Mouse (Mus musculus): ENCODE measurements around the gene Nudt3.

Nudt3 gene

DNA sequence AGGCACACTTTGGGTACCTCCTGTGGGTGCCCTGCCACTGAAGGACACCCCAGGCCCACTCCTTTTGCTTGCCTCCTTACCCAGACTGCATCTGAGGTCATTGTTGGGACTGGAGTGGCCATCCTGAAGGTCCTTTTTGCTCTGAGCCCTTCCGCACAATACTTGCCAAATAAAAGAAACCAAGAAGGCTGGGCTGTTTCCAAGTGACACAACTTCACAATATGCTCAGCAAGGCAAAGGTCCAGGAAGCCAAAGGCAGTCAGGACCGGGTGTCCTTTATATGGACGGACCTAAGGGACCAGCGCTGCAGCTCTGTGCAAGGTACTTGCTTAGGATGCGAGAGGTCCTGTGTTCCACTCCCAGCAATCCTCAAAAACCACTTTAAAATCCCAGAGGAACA, 55.1 kb downstream of the Nudt3 start:
- DNase-seq (ENCODE audit: low spot score in 2 of 2): no peak

DNA sequence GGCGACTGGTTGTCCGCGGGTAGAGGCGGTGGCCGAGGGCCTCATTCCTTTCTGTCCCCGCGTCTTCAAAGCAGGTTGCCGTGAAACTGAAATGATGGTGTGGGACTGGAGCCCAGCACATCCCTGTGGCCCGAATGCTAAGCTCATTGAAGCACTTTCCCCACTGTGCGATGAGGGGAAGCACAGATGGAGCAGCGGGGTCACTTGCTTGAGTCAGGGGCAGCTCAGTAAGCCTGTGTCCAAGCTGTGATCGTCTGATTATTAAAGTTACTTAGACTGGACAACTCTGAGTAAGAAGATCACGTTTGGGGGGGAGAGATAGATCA, 57.4 kb downstream of the Nudt3 start:
- DNase-seq (ENCODE audit: low spot score in 2 of 2): no peak

DNA sequence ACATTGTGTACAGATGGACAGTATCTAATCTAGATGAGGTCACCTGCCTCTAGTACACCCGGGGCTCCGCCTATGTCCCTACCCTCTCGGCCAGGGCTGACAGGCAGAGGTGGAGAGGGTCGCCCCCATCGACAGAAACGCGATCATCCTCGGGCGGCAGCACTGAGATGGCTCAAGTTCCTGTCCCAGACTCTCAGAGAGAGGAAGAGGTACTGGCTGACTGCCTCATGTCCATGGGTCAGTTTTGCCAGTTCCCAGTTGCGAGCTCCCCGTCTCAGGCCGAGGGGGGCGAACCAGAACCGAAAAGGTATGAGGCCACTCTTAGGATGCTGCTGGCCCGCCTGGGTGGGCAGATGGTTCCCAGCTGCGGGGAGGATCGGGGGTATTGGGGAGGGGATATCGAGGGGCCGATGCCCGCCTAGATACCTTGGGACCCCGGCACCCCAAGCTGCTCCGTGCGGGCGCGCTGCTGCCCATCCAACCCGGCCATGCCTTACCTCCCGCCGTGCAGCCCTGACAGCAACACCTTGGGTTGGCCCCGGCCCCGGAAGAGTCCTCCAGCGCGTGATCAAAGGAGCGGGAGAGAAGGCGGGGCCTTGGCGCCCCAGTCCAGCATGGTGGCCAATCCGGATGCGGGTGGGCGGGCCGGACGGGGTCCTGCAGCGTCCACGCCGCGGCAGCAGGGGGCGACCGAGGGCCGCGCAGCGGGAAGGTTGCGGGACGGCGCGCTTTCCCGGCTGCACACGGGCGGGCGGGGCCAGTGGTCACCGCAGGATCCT, 57.9 kb downstream of the Nudt3 start, which contains the start of gene AI413582:
Gene AI413582, minus strand, starts transcription at position 594 of the 779 bp plus-strand sequence.
- DNase-seq (ENCODE audit: low spot score in 2 of 2): peak; percentile 95

DNA sequence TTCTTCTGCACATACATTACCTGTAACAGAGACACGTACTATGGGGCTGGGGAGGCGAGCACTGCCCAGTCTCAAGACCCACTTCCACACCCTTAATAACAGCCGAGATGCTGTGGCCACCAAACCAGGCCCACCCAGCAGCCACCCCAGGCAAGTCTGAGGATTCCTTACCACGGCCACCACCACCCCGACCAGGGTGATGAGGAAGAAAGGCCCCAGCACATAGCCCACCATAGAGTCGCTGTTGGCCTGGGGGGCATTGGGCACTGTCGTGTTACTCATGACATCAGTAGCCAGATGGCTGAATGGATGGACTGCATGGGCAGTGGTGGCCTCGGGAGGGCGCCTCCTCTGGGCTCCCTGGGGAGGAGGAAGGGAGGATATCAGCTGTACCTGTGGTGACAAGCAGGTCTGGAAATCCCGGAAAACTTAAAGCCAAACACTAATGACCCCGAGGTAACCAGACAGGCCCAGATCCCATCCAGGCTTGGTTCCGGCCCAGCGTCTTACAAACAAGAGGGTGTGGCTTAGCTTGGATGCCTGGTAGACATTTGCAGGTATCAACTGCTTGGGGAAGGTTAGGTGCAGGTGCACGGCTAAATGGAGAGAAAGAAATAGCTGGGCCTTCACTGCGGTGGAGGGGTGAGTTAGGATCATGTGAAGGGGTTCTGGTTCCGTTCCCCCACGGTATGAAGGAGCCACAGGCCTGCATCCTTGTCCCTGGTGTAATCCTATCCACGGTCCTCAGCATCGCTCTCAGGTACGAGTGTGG, 58.7 kb downstream of the Nudt3 start:
- no peak for DNase-seq (ENCODE audit: low spot score in 2 of 2)

DNA sequence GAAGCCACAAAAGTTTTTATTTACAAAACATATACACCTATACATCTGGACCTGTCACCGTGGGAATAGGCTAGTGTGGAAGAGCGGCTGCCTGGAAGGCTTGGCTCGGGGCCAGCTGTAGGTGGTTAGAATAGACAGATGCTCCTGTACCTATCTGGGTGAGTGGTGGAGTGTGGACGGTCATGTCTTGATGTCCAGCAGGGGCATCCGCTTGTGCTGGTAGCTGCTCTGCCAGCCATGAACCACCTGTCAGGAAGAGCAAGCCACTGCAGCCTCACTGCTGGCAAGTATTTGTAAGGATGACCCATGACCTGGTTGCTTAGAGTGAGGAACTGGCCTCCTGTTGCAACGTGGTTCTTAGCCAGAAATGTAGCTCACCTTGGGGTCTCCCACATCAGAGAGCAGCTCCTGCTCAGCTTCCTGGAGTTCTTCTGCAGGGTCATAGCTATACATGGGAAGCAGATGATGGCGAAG, 59.5 kb downstream of the Nudt3 start:
- no peak for DNase-seq (ENCODE audit: low spot score in 2 of 2)

DNA sequence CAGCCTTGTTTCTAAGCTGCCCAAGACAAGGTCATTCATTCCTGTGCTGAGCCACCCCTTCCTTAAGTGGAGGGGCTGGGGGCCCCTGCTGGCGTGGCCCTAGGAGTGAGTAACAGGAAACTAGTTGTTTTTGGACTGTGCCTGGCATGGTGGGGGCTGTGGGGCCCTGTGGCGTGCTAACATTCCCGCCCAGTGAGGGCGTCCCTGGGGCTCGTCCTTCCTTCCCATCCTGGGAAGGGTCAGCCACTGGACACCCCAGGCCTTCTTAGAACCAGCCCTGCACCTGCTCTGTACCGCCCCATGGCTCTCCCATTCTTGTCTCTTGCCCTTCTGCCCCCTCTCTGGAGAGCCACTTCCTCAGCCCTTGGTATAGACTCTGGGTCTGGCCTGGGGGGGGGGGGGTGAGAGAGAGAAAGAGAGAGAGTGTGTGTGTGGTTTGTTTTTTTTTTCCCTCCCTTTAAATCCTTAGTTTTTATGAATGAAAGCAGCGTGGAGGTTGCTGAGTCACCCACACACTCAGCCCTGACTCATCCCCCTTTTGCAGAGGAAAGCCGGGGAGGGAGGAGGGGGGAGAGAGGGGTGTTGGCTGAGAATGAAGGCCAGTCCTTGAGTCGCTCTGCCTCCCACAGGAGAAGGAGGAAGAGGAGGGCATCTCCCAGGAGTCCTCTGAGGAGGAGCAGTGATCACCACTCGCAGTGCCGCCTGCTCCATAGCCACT, 61.3 kb downstream of the Nudt3 start:
- DNase-seq (ENCODE audit: low spot score in 2 of 2): peak; percentile 76 to 77

DNA sequence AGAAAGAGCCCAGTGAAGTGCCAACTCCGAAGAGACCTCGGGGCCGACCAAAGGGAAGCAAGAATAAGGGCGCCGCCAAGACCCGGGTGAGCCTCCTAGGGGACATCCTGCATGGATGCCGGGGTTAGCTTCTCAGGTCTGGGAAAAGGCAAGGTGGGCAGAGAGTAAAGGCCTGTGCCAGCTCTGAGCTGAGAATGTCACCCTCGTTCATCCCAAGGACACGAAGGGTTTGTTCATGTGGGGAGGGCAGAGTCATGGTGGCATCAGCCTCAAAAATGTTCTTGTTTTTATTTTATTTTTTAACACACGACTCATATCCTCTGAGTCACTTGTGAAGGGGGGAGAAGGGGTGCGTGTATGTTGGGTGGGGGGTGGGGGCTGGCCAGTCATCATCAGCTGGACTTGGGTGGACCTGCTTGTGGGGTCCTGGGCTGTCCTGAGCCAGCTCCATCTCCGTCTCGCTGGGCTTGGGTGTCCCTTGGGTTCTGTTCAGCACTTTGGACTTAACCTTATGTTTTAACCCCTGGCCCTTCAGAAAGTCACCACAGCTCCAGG, 62.3 kb downstream of the Nudt3 start:
- DNase-seq (ENCODE audit: low spot score in 2 of 2): no peak

DNA sequence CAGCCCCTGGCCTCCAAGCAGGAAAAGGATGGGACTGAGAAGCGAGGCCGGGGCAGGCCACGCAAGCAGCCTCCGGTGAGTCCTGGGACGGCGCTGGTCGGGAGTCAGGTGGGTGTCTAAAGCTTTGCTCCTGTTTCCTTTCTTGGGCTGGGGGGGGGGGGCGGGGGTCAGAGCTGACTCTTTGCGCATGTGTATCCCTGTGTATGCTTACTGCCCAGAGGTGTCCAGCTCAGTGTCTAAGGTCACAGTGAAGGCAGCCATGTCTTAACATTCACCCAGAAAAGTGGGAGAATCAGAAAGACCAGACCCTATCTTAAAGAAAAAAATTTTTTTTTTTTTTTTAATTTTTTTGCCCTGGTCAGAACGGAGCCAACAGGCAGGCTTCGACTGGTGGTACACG, 63.7 kb downstream of the Nudt3 start:
- no peak for DNase-seq (ENCODE audit: low spot score in 2 of 2)

DNA sequence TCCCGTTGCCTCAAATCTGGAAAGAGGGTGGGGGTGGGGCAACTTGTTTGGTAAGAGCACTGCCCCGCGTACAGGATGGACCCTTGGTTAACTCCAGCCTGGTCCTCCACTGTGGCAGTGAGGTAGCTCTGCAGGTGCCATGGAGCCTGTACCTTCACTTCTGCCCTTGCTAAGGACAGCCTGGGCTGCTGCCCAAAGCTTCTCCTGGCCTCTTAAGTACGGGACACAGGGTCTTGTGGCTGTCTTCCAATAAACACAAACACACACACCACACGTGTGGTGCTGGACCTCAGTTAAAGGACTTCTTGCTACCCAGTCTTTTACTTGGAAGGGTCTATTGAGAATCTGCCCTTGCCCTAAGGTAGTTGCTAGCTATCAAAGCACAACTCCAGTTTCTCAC, 64.5 kb downstream of the Nudt3 start:
- DNase-seq (ENCODE audit: low spot score in 2 of 2): no peak

DNA sequence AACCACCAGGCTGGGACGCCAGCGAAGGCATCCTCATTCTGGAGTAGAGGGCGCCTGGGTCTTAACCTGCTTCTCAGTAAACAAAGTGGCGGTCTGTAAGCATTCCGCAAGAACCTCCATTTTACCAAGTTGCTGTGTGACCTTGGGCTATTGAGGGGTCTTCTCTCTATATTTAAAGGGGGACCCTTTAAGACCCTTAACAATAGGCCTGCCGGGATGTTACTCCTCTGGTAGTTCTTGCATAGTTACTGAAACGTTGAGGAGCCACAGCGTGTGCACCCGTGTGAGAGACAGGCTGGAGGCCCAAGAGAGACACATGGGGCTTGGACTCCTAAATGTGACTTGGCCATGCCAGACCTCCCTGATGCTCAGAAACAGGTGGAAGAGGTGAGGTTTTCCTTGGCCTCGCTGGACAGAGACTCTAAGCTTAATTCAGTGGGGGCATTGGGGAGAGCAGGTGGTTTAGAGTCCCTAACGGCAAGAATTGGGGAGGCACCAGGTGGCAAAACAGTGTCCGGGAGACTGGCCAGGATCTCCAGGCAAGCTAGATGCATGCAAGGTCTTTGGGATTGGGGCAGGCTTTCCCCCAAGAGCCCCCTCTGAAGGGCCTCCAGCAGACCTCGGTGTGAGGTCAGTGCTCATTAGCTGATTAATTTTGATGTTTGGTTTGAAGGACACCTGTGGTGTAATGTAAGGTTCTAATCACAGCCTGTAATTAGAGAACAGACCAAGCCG, 65.2 kb downstream of the Nudt3 start:
- DNase-seq (ENCODE audit: low spot score in 2 of 2): no peak

DNA sequence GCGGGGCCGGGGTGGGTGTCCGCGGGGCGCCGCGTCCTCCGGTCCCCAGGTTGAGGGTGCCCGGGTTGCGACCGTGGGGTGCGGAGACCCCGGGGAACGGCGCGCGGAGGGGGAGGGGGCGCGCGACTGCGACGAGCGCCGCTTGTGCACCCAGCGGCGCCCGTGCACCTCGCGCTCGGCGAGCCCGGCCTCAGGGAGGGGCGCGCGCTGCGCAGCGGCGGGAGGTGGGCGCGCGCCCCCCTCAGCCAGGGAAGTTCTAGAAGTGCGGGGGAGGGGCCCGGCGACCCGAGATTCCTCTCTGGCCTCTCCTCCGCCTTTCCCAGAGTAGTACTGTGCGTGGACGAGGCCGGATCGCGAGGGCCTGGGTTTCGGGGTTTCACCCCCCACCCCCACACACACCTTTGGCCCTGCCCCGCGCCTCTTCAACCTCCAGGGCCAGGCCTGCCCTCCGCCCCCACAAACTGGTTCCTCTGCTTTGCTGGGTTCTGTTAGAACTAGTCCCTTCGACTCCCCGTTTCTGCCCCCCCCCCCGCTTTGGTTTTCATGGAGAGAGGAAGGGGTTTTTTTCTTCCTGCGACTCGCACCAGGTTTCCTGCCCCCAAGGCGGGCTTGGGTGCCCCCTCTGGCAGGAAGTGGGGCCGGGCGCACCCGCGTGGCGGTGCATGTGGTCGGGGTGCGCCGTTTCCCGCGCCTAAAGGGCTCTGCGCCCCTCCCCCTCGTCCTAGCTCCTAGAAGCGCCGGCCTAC, 65.9 kb downstream of the Nudt3 start:
- no peak for DNase-seq (ENCODE audit: low spot score in 2 of 2)

DNA sequence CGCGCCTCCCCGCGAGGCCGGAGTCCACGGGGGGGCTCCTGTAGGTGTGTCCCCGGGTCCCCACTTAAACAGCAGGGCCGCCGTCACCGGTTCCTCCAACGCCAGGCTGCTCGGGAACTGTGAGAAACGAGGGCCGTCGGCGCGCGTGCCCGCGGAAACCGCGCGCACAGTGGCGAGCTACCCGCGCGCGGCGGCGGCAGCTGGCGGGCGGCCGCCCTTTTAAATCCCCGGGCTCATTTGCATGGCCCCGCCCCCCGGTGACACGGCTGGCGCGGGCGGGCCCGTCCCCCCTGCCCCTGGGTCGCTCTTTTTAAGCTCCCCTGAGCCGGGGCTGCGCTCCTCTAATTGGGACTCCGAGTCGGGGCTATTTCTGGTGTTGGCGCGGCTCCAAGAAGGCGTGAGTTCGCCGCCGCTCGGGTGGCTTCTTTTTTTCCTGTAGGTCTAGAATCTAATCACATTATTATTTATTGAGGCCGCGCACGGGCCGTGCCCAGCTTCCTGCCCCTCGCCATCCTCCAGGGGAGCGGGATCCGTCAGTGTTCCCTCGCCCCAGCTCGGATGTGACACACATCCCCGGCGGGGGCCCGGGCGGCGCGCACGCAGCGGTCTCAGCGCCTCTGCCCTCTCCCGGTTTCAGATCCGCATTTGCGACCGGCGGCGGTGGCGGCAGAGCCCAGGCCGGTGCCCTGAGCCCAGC, 66.8 kb downstream of the Nudt3 start, which contains the start of gene Hmga1:
Gene Hmga1, plus strand, starts transcription at position 183 of the 697 bp plus-strand sequence.
- peak; percentile 71 to 78 for DNase-seq (ENCODE audit: low spot score in 2 of 2)

DNA sequence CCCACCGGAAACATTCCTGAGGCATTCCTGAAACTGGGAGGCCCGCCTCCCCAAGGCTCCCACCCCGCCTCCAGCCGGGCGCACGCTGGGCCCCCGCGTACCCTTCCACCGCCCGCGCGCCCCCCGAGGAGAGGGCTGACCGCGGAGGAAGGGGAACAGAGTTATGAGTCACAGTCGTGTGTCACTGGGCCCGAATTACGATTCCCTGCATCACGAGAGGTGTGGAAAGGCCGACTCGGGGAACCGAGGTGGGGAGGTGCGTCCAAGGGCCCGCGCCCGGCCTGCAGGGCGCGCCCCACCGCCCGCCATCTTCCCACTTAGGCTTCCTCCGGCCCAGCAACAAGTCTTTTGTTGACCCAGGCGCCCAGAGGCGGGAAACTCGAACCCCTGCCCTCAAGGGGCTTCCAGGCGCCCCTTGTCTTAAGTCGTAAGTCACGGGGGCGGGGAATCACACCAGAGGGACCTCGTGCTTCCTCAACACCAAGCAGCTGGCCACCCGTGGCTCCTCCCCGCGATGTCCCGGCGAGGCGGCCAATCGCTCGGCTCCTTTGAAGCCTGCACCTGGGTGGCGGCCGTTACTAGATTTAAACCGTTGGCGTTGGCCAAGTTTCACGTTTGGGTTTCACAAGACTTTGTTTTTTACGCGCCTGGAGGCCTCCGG, 67.7 kb downstream of the Nudt3 start:
- no peak for DNase-seq (ENCODE audit: low spot score in 2 of 2)

DNA sequence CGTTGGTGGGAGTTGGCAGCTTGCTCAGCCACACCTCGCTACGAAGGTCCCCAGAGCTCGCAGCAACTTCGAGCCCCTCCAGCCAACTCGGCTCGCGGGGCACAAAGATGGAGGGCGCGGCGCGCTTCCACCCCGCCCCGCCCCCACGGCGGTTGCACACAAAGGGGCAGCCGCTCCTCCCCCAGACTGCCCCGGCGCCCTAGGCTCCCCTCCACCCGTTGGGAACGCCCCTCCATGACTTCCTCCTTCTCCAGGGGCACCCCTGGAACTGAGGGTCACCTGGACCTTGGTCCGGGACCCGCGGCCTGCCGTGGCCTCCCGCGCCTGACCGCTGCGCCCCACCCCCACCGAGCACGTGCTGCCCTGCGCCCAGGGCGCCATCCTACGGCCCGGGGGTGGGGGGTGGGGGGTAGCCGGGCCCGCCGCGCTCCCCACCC, 68.2 kb downstream of the Nudt3 start:
- DNase-seq (ENCODE audit: low spot score in 2 of 2): no peak

DNA sequence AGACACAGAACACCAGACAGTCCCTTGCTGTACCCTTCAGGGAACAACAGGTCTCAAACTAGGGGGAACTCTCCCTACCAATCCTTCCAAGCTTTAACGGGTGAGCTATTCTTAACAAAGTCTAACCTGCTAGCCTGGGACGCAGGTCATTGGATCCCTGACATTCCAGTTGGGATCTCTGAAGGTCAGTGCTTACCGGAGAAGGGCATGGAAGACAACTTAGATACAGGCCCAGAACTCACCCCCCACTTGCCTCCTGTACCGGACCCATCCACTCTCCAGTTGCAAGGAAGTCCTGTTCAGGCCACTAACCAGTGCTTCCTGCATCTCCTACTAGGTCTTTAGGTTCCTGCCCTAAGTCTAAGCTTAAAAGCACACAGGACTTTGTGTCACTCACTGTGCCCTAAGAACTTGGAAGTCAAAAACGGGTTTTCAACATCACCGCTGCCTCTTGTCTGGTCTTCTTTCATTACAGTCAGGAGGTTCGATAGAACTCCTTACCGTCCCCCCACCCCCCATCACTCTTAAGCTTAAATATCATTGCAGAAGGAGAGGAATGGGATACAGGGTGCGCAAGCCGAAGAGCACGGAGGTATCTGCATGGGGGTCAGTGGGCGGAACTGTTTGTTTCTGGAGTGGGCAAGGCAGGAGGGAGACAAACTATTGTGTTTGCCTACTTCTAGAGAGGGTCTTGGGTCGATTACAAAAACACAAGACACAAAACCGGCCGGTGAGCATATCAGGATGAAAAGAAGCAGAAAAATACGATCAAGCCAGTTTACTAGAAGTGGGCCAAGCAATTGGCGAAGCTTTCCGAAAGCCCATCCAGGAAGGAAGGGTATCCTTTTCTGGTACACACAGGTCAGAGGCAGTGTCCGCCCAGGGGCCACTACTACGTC, 69.0 kb downstream of the Nudt3 start:
- no peak for DNase-seq (ENCODE audit: low spot score in 2 of 2)

DNA sequence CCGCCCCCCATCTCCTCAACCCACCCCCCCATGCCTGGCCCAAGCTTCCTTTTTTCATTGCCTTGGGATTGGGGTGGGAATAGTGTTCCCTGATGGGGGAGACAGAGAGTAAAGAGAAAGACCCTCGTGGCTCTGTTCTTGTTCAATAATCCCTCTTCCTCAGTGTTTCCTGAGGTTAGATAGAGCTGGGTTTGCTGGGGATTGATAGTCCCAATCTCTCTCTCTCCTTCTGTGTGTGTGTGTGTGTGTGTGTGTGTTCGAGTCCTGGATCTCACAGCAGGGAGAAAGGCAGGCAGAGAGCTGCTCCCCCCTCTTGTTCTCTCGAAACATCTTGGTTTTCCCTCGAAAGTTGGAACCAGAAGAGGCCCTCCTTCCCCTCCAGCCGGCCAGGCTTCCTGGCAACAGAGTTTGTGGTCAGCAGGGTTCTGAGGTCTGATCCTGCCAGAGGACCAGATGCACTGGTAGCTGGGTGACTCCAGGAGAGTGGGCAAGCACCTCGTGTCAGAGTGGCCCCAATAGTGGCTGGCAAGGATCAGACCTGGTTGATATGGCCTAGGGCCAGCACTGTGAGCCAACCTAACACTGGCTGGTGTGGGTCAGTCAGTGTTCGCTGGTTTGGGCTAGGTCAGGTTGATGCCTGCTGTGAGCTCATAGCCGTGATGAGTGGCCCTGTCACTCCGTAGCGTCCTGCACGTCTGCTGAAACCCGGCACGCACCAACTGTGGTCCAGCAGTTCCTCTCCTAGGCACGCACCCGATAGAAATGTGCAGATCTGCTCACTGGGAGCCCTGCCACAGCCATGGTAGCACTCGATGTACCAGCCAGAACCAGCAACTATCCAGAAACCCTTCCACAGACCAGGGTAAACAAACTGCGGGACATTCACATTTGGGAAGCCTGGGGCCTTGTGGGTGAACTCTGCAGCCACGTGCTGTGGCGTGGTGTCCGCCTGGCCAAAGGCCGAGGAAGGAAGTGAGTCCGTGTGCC, 70.8 kb downstream of the Nudt3 start:
- no peak for DNase-seq (ENCODE audit: low spot score in 2 of 2)

DNA sequence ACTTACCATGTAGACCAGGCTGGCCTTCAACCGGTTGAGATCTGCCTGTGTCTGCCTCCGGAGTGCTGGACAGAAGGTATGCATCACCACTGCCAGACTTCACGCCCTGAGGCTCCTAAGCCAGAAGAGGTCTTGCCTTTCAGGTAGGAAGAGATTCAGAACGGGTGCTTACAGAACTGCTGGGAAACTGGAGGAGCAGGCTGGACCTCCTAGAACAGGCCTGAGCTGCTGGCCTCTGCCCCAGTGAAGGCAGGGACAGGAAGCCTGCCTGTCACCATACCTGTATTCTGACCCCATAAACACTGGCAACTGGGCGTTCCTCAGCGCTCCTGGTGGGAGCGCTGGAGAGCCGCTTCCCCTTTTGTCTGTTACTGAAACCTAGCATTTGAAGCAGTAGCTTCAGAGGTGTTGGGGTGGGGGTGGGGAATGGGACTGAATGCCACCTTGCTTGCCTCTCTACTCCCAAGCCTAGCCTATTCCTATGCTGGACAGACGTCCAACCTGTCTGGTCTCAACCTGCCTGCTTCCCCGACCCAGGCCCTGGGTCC, 71.8 kb downstream of the Nudt3 start:
- no peak for DNase-seq (ENCODE audit: low spot score in 2 of 2)

Measured in right cerebral cortex, adult 2 months (tissue).